Mouse (Mus musculus): Measurements from ENCODE around the gene Lingo1.

Gene Lingo1

DNA sequence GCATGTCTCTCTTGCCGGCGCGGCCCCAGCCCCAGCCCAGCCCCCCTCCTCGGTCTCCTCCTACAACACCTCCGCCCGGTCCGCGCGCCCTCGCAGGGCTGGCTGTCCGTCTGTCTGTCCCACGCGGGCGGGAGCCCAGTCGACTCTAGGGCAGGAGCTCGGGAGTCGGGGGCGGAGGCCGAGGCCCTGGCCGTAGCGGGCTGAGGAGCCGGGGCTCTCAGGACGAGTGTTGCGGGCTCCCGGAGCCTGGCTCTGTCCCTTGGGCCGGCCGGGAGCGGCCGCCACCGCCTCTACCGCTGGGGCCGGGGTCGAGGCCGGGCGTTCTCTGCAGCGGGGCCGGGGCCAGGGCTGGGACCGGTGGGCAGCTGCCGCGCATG, 161.2 kb downstream of the Lingo1 start:
- no peak for DNase-seq (ENCODE audit: low spot score in 2 of 2)

DNA sequence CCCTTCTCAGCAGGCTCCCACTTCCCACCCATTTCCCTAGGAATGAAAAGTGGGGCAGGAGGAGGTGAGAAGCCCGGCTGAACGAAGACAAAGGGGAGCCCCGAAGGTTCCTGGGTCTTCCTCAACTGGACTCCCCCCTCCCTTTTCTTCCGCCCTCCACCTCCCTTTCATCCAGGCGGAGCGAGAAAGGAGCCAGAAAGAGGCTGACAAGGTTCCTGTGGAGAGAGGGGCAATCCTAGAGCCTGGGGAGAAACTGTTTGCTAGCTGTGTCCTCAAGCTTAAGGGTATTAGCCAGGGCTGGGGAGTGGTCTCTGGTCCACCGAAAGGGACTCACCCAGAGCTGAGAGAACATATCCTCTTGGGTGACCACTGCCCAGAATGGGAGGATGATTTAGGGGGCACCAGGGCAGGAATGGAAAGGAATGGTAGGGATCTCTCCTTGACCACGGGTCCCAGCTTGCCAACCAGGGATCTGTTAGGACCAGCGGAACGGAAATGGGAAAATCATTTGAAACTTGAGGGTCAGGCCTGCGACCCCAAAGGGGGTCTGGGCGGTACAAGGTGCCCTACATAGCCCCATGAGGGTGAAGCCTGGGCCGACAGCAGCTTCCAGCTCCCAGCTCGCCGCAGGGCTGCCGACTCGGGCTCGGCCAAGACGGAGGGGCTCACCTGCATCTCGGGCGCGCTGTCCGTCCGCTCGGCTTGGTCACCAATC, 161.7 kb downstream of the Lingo1 start:
- no peak for DNase-seq (ENCODE audit: low spot score in 2 of 2)

DNA sequence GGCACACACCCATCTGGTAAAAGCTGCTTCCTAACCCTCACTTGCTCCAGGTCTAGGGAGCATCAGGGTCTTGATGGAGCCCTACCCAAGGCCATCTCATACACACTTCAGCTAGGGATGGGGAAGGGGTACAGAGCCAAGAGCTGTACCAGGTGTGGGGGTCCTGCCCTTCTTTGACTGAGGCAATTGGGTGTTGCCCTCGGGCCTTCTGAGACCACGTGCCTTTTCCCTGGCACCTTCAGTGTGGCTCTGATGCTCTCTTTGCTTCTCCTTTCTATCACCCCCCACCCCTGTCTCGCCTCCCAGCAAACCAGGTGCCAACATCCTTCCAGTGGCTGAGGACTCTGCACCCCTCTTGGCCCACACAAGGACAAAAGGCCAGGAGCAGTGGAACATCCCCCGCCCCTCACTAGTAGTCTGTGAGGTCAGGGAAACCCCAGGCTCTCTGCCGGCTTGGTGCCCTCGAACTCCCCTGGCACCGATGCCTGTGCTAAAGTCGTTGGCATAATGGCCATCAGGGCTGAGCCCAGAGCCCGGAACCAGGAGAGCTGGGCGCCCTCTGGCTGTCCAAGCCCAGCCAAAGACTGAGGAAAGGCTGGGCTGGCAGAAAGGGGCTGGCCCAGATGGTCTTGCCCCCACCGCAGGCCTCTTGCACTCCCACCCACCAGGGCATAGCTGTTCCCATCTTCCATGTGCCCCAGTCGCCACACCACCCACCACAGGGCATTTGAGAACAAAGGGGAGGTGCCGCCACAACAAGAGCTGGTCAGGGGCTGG, 162.6 kb downstream of the Lingo1 start:
- no peak for DNase-seq (ENCODE audit: low spot score in 2 of 2)

DNA sequence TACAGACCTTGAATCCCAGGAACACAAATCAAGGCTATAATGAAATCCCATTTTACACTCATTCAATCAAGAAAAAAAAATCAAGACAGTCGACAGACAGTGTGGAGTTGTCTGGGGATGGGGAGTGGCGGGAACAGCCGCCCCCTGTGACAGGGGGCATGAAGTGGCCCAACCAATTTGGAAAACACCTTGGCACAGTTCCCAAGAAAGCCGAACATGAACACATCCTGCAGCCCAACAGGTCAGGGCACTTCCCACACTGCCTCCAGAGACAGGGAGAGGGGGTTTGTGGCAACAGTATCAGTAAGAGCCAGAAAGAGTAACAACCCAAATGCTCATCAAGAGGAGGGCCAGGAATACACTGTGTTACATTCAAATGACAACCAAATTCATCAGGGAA, 165.3 kb downstream of the Lingo1 start:
- no peak for DNase-seq (ENCODE audit: low spot score in 2 of 2)

DNA sequence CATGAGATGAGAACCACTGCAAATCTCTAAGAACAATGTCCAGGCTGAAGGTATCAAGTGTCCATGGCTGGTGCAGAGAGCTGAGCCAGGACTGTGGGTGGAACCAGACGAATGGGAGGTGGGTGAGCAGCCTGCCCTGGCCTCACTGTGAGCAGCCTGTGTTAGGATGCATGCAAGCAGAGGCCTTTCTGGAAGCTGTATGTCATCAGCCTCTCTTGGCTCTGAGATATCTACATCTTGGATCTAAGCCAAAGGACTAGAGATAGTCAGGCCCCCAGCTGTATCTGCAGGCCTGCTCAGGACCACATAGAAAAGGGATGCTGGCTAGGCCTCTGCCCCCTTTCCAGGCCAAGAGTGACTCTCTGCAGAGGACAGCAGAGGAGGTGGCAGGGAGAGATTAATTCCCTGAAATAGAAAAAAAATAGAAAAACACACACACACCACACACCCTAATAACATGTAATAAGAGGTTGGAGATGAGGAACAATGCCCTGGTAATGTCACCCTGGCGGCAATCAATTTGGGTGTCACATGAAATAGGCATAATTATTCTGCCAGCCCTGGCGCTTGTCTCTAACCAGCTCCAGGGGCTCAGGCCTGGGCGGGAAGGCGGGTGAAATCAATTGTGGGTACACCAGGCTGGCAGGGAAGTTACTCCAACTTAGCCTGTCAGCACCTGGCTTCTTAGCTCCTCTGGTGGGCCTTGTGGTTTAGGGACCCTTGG, 166.4 kb downstream of the Lingo1 start:
- DNase-seq (ENCODE audit: low spot score in 2 of 2): no peak

DNA sequence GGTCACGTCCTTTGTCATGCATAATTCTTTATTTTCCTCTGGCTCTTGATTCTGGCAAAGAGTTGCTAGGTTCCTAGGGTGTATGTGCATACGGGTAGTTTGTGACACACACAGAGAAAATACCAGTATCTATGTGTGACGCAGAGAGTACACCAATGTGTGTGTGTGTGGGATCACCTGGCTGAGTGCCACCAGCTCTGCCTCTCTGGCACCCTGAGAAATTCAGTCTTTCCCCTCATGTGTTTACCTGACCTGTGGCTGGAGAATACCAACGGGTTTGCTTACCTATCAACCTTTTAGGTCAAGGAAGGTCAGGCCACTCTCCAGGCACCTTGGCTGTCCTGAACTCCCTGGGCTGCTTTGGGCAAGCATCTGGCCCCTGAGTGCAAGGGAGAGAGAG, 169.0 kb downstream of the Lingo1 start:
- DNase-seq (ENCODE audit: low spot score in 2 of 2): no peak

DNA sequence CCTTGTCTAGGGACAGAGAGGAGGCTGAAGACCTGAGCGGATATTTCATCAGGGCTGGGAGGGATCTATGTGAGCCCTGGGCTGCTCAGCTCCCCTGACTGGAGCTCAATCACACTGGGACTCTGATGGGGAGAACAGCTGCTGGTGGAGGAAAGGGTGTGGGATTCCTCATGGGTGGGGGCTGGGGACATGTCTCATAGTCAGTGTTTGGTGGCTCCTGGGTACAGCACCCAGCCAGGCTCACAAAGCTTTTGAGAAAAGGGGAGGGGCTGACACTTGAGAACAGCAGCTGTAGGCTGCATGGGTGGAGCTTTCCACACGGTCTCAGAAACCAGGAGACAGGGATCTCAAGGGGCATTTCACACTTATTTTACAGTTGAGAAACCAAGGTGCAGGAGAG, 171.3 kb downstream of the Lingo1 start:
- no peak for DNase-seq (ENCODE audit: low spot score in 2 of 2)

DNA sequence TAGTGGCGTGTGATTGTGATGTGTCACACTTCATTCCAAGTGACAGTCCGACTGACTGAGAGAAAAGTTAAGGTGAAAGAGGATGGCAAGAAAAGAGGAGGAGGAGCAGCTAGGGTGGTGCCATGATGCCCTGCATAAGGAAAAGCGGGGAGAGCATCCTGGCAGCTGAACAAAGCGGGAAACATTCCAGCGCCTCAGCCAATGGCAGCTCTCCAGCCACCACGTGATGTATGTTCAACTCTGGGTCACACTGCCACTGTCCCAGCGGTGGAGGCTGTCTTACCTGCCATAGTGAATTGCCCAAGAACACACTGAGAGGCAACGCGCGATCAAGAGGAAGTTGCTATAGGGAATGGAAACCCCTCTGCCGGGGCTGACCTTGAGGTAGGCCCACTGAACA, 172.9 kb downstream of the Lingo1 start:
- no peak for DNase-seq (ENCODE audit: low spot score in 2 of 2)

DNA sequence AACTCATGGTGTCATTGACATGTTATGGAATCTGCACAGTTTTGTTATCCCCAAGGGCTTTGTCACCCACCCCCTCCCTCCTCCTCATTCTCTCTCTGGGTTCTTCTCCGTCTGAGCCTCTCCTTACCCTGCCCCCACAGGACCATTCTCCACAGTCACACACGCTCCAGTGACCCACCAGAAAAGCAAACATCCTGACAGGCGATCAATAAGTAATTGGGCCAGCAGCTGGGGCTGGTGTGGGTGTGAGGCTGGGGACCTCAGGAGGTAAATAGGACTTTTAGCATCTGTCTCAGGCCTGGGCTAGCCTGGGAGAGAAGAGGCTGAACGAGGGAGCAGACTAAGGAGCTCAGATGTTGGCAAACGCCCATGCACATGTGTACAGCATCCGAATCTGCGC, 173.5 kb downstream of the Lingo1 start:
- no peak for DNase-seq (ENCODE audit: low spot score in 2 of 2)

DNA sequence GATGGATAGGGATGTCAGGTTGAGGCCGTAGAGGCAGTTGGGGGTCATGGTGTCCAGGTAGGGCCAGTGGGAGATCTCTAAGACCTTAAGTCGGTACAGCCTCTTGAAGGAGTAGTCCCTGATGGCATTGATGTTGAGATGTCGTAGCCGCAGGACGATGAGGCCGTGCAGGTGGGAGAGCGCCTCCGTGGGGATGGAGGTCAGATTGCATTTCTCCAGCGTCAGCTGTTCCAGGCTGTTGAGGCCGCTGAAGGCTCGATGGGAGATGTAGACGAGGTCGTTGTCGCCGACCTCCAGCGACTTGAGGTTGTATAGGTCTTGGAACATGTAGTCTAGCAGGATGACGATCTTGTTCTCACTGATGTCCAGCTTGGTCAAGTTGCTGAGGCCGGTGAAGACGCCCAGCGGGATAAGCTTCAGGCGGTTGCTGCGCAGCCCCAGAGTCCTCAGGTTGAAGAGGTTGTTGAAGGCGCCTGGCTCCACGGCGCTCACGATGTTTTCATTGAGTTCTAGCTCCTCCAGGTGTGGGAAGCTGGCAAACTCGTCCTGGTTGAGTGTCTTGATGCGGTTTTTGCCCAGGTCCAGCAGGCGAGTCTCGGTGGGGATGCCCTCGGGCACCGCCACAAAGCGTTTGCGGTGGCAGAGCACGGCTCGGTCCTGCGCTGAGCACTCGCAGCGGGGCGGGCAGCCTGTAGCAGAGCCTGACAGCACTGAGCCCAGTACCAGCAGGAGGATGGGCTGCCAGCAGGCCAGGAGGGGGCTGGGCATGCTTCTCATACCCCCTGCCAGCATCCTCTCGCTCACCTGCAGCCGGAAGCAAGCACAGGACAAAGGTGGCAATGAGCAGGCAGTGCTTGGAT, 175.5 kb downstream of the Lingo1 start:
- no peak for DNase-seq (ENCODE audit: low spot score in 2 of 2)

DNA sequence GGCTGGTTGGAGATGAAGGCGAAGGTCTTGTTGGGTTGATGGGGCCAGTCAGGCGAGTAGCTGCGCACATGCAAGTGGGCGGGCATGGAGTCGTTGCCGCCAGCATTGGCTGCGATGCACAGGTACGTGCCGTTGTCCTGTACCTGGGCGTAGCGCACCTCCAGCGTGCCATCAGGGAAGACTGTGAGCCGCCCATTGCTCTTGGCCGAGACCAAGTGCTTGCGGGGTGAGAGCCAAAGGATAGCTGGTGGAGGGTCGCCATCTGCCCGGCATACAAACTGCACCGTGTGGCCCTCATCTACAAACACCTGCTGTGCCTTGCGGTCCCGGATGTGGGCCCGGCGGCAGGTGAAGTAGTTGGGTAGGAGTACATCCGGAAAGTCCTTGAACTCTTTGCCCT, 176.6 kb downstream of the Lingo1 start:
- no peak for DNase-seq (ENCODE audit: low spot score in 2 of 2)

DNA sequence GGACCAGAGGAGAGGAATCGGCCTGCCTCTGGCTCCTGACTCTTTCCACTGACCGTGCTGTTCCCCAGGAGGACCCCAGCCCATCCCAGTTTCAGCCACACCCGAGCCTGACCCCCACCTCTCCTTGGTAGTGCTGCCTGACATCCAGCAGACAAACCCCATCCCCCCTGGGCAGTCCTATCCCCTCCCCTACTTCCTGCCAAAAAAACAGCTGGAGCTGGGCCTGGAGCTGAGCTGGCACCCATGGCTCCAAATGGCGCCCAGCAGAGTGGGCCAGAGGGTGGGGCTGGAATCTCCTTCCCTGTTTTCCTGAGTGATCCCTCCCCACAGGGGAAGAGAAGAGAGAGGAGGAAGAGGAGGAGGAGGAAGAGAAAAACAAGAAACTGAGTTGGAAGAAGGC, 177.6 kb downstream of the Lingo1 start:
- no peak for DNase-seq (ENCODE audit: low spot score in 2 of 2)

DNA sequence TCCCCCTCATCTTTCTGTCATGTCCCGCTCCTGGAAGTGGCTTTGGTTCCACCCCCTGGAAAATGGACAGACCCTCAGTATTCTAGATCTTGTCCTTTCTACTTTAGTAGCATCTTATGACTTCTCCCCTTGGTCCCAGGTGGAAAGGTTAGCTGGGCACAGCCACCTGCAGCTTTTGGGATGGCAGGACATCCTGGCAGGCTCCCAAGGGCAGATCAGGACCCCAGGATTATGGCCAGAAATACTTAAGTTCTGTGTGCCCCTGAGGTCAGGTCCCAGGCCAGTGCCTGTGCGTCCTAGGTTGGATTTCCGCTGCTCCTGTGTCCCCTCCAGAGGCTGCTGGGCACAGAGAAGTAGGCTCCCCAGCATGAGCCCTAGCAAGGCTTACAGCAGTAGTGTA, 180.2 kb downstream of the Lingo1 start:
- no peak for DNase-seq (ENCODE audit: low spot score in 2 of 2)

DNA sequence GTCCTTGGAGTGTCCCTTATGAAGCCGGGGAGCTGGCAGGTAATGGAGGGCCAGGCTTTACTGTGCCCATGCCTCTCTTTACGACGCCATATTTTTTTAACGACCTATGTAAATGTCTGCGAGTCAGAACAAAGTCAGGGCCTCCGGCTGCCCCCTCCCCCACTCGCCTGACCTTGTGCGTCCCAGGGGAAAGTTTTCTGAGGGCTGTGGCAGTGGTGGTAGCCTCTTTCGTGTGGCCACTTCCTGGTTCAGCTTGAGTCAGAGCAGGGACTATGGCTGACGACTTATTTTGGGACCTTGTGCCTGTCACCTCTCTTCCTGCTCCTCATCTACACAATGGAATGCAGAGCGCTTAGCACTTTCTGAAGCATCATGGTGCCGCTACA, 183.5 kb downstream of the Lingo1 start:
- no peak for DNase-seq (ENCODE audit: low spot score in 2 of 2)

DNA sequence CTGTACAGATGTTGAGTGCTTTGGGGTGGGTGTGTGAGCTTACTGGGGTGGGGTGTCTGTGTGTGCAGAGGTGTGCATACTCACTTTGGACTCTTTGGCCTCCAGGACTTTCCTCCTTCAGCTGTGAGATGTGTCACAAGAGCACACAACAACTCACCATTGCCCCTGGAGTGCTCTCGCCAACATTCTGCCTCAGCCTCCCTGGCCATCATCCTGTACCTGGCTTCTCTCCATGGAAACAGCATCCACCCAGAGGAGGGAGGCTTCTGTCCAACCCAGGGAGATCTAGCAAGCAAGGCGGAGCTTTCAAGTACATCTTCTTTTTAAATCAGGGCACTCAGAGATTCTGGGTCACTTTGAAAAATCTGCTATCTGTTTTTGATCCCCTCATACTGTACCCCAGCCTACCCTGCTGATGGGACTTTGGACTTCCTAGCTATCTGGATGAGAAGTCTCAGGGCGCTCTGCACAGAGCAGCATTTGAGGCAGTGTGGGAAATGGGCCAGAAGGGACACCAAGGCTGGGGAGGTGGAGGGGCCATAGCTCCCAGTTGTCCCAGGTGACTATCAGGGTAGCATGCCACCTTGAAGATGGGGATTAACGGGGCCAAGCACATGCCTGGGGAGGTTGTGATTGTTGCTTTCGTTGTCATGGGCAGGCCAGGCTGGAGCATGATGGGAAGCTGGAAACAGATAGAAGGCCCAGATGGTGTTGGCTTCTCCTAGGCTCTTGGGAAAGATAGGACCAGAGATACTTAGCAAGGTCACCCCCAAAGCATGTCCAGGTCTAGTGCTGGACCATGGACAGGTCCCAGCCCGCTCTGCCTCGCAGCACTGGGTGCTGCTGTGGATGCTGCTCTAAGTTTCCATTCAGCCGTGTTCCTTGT, 184.1 kb downstream of the Lingo1 start:
- DNase-seq (ENCODE audit: low spot score in 2 of 2): no peak

DNA sequence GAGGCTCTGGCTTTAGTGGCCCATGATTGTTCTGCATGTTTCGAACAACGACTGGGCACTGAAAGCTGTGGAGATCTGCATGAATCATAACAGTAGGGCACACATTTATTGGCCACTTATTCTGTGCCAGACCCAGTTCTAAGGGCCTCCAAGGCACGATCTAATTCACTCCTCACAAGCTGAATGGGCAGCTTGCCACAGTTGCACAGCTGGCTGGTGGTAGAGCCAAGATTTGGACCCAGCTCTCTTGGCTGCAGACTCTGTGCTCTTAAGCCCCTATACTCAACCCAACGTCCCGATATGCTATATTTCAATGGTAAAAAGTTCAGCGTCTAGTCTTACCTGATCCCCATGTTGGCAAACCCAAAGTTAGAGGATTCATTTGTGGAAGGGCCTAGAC, 185.3 kb downstream of the Lingo1 start:
- no peak for DNase-seq (ENCODE audit: low spot score in 2 of 2)

DNA sequence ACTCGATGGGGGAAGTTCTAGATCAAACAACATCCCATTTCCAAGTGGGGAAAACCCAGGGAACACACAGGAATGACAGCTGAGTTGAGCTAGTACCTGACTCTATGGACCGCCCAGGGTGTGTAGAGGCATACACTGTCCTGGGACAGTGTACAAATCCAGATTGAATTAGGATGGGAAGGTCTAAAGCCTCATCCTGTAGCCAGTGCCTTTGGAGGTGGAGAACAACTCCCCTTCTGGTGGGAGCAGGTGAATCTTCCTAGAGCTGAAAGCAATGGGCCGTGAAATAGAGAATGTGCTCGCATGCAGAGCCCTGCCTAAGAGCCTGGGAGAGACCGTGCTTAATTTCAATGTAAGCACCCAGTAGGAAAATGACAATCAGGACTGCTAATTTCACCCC, 185.8 kb downstream of the Lingo1 start:
- no peak for DNase-seq (ENCODE audit: low spot score in 2 of 2)

DNA sequence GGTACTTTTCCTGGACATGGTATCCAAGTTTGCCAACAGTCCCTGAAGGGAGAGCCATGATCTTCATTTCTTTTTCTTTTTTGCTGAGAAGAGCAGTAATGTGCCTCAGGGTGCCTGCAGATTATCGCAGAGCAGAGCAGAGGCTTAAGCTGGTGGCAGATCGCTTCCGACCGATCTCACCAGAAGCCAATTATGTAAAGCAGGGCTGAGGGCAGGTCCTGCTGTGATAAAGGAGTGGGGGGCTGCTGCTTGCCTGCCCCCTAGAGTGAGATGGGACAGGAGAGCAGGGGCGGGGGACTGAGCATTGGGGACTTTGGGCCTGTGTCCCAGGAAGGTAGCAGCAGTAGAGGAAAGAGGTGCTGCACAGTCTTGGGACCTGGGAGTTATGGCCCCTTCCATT, 186.8 kb downstream of the Lingo1 start:
- DNase-seq (ENCODE audit: low spot score in 2 of 2): no peak

DNA sequence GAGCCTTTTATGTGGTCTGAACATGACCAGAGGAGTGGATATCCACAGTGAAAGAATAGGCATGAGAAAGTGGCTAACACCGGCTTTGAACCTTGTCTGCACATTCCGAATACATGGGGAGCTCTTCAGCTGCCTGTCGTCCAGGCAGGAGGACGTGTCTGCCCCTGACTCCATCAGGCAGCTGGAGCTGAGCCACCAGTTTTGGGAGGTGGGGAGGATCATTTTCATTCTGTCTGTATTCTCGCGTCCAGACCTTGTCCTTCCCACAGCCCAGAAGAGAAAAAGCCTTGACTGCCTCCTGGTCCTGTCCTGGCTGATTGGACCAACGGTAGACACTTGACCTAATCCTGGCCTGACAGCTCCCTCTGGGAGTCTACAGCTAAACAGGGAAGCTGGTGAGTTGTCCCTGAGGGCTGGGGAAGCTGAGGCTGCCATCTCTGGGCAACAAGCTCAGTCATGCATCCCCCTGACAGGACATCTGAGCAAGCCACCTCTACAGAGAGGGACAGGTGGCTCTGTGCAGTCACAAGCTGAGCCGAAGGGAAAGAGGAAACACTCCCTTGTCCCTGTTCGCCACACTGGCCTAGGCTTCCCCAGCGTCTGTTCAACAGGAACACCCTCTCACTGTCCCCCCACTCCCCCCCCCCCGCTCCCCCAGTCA, 187.4 kb downstream of the Lingo1 start:
- DNase-seq (ENCODE audit: low spot score in 2 of 2): no peak

DNA sequence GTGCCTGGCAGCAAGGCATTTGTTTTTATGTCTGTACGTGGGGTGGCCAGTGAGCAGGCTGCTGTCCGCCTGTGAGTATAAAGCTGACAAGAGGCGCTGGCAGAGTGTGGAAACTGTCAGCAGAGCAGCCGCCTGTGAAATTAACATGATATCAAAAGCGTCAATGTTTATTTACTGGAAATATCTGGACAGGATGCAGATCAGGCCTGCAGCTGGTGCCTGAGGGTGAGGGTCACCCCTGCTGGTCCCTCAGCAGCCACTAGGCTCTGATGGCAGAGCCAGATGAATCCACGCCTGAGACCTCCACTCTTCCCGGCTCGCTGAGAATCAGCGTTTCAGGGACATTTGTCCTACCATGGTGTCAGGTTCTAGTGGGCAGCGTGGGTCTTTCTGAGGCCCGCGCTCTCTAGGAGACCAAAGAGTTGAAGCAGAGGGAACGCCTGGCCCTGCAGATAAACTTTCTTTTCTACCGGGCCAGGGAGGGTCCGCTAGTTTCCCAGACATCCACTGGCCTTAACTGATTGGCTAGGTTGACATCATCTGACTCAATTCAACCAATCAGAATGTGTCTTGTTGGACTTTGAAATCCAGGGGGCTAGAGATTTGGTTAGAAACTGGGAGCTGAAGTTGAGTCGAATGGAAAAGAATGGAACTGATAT, 190.1 kb downstream of the Lingo1 start:
- DNase-seq (ENCODE audit: low spot score in 2 of 2): no peak

Data from natural killer cell, adult 2 months (primary cell).